Mouse (Mus musculus) ES-Bruce4 (cell line): ENCODE measurements at regions not wholly inside any gene's neighbourhood (a gene's known extent, or its start where the extent isn't known, plus 50 kb on each side); places are given as distances from the start of the nearest gene placed in this dataset.

Experiments
- H3K27ac ChIP-seq: 2 replicates; pipeline ENCODE4 v1.5.1; 2012; ENCODE audit warnings: low read length, inconsistent platforms; ENCODE audit not compliant: insufficient read depth
- H3K27me3 ChIP-seq: 2 replicates; pipeline ENCODE4 v1.6.1; 2012; ENCODE audit warnings: mild to moderate bottlenecking, low read length, inconsistent platforms; ENCODE audit not compliant: control insufficient read depth, poor library complexity, insufficient read depth, severe bottlenecking
- H3K36me3 ChIP-seq: 2 replicates; pipeline ENCODE4 v1.6.1; 2012; ENCODE audit warnings: inconsistent platforms, mild to moderate bottlenecking, low read length, moderate library complexity; ENCODE audit not compliant: control insufficient read depth, poor library complexity, insufficient read depth, severe bottlenecking
- H3K4me1 ChIP-seq: one replicate; pipeline ENCODE4 v1.8.1; 2011; ENCODE audit warnings: low read length; ENCODE audit not compliant: control insufficient read depth, insufficient read depth
- H3K4me3 ChIP-seq: 2 replicates; pipeline ENCODE4 v1.5.1; 2011; ENCODE audit warnings: low read depth, mild to moderate bottlenecking, low read length
- H3K9ac ChIP-seq: 2 replicates; pipeline ENCODE4 v1.6.1; 2012; ENCODE audit warnings: low read depth, mild to moderate bottlenecking, inconsistent platforms; ENCODE audit not compliant: poor library complexity, severe bottlenecking
- H3K9me3 ChIP-seq: replicated peaks from 2 replicates; pipeline ENCODE4 v1.6.1; 2012; ENCODE audit warnings: mild to moderate bottlenecking, low read length, inconsistent platforms; ENCODE audit not compliant: control insufficient read depth, poor library complexity, insufficient read depth, severe bottlenecking
- CTCF ChIP-seq: IDR thresholded peaks from one replicate; pipeline ENCODE4 v1.8.1; 2011; ENCODE audit warnings: low read depth, low read length
- EP300 ChIP-seq: IDR thresholded peaks from 2 replicates; pipeline ENCODE4 v1.6.1; 2011; ENCODE audit warnings: low read depth, low read length; ENCODE audit not compliant: insufficient read depth
- POLR2A ChIP-seq: IDR thresholded peaks from one replicate; pipeline ENCODE4 v1.8.1; 2011; ENCODE audit warnings: low read length; ENCODE audit not compliant: insufficient read depth

- no peaks in the 10 kb centered on the region for H3K36me3 ChIP-seq
- H3K9me3 ChIP-seq: no peaks in the 10 kb centered on the region
- H3K4me3 ChIP-seq: no peak overlapping the region
- no peak overlapping the region for H3K27ac ChIP-seq
- H3K27me3 ChIP-seq: no peaks in the 10 kb centered on the region
- H3K4me1 ChIP-seq: no peaks in the 10 kb centered on the region
- H3K9ac ChIP-seq: no peak overlapping the region
- TF ChIP-seq CTCF (no peak), EP300 (no peak), POLR2A (no peak)
Measured at GRCm38 (mm10) chr2:114918420-114919332, 263.9 kb upstream of the Dph6 start.

- Histone ChIP-seq H3K4me1 (no peaks in the 10 kb centered on the region), H3K36me3 (no peaks in the 10 kb centered on the region), H3K9me3 (no peaks in the 10 kb centered on the region), H3K27me3 (no peaks in the 10 kb centered on the region), H3K27ac (no peak overlapping the region), H3K4me3 (no peak overlapping the region), H3K9ac (no peak overlapping the region)
- TF ChIP-seq EP300 (no peak), POLR2A (no peak), CTCF (no peak)
Measured at GRCm38 (mm10) chr2:114923911-114924310, 269.1 kb upstream of the Dph6 start.

GRCm38 (mm10) chr2:114935436-114935835 lies 280.7 kb upstream of the Dph6 start:
- H3K4me3 ChIP-seq: no peak overlapping the region
- no peaks in the 10 kb centered on the region for H3K4me1 ChIP-seq
- H3K9me3 ChIP-seq: no peaks in the 10 kb centered on the region
- H3K9ac ChIP-seq: no peak overlapping the region
- no peaks in the 10 kb centered on the region for H3K36me3 ChIP-seq
- no peak overlapping the region for H3K27ac ChIP-seq
- no peaks in the 10 kb centered on the region for H3K27me3 ChIP-seq
- no peak for TF ChIP-seq POLR2A

GRCm38 (mm10) chr2:114938416-114939147 lies 283.8 kb upstream of the Dph6 start:
- H3K4me1 ChIP-seq: no peaks in the 10 kb centered on the region
- H3K27ac ChIP-seq: no peak overlapping the region
- H3K9me3 ChIP-seq: no peaks in the 10 kb centered on the region
- no peak for TF ChIP-seq CTCF
- no peak for TF ChIP-seq EP300
- TF ChIP-seq POLR2A: no peak
- H3K9ac ChIP-seq: no peak overlapping the region
- H3K4me3 ChIP-seq: no peak overlapping the region
- H3K27me3 ChIP-seq: no peaks in the 10 kb centered on the region
- H3K36me3 ChIP-seq: no peaks in the 10 kb centered on the region

- Histone ChIP-seq H3K27me3 (no peaks in the 10 kb centered on the region), H3K4me3 (no peak overlapping the region), H3K4me1 (no peaks in the 10 kb centered on the region), H3K27ac (no peak overlapping the region), H3K36me3 (no peaks in the 10 kb centered on the region), H3K9me3 (no peaks in the 10 kb centered on the region), H3K9ac (no peak overlapping the region)
- TF ChIP-seq POLR2A (no peak), EP300 (no peak), CTCF (no peak)
Measured at GRCm38 (mm10) chr2:114966111-114966510, 311.3 kb upstream of the Dph6 start.

GRCm38 (mm10) chr2:114968651-114969050 lies 313.9 kb upstream of the Dph6 start:
- TF ChIP-seq CTCF (no peak), EP300 (no peak), POLR2A (no peak)
- Histone ChIP-seq H3K36me3 (no peaks in the 10 kb centered on the region), H3K27ac (no peak overlapping the region), H3K4me1 (no peaks in the 10 kb centered on the region), H3K27me3 (no peaks in the 10 kb centered on the region; the same call in 1 of the 2 replicates), H3K4me3 (no peak overlapping the region), H3K9me3 (no peaks in the 10 kb centered on the region), H3K9ac (no peak overlapping the region)
